Mouse (Mus musculus): ENCODE measurements around the gene AF067063. TPM values are rescaled to one million over a fixed set of nuclear protein-coding genes. Genes with fewer than 3 reads are reported as not detected.

Gene AF067063
- polyA plus RNA-seq, 1 experiment from 2014 or later, result not detected

GRCm38 (mm10) chr13:119810031-119810430, 20.0 kb downstream of the AF067063 start:
- Histone ChIP-seq H3K27ac (ENCODE audit: low read length) (no peak overlapping the region), H3K4me3 (replicated peaks; ENCODE audit: low read length) (no peak overlapping the region), H3K36me3 (ENCODE audit: control insufficient read depth, insufficient read depth) (no peaks in the 10 kb centered on the region), H3K27me3 (replicated peaks; ENCODE audit: control insufficient read depth, insufficient read depth, low read length) (no peaks in the 10 kb centered on the region), H3K9ac (replicated peaks; ENCODE audit: low read depth, low read length) (no peak overlapping the region), H3K4me2 (ENCODE audit: low read length) (no peak overlapping the region), H3K9me3 (ENCODE audit: control insufficient read depth, low read length) (no peaks in the 10 kb centered on the region), H3K4me1 (replicated peaks; ENCODE audit: control insufficient read depth, insufficient read depth, low read length) (no peaks in the 10 kb centered on the region)
- no peak for ATAC-seq
- WGBS, result 83% methylated on average over 9 of the region's 9 CpGs

GRCm38 (mm10) chr13:119808937-119809336, 21.1 kb downstream of the AF067063 start:
- Histone ChIP-seq H3K4me2 (ENCODE audit: low read length) (no peak overlapping the region), H3K9me3 (ENCODE audit: control insufficient read depth, low read length) (no peaks in the 10 kb centered on the region), H3K27me3 (replicated peaks; ENCODE audit: control insufficient read depth, insufficient read depth, low read length) (no peaks in the 10 kb centered on the region), H3K27ac (ENCODE audit: low read length) (no peak overlapping the region), H3K4me3 (replicated peaks; ENCODE audit: low read length) (no peak overlapping the region), H3K36me3 (ENCODE audit: control insufficient read depth, insufficient read depth) (no peaks in the 10 kb centered on the region), H3K9ac (replicated peaks; ENCODE audit: low read depth, low read length) (no peak overlapping the region), H3K4me1 (replicated peaks; ENCODE audit: control insufficient read depth, insufficient read depth, low read length) (no peaks in the 10 kb centered on the region)
- no peak for ATAC-seq
- 64% methylated on average over 2 of the region's 2 CpGs for WGBS

- Histone ChIP-seq H3K9ac (replicated peaks; ENCODE audit: low read depth, low read length) (no peak overlapping the region), H3K4me3 (replicated peaks; ENCODE audit: low read length) (no peak overlapping the region), H3K4me1 (replicated peaks; ENCODE audit: control insufficient read depth, insufficient read depth, low read length) (no peaks in the 10 kb centered on the region), H3K4me2 (ENCODE audit: low read length) (no peak overlapping the region), H3K9me3 (ENCODE audit: control insufficient read depth, low read length) (no peaks in the 10 kb centered on the region), H3K27ac (ENCODE audit: low read length) (no peak overlapping the region), H3K27me3 (replicated peaks; ENCODE audit: control insufficient read depth, insufficient read depth, low read length) (no peaks in the 10 kb centered on the region), H3K36me3 (ENCODE audit: control insufficient read depth, insufficient read depth) (no peaks in the 10 kb centered on the region)
- no peak for ATAC-seq
- WGBS, result 62% methylated on average over 4 of the region's 4 CpGs
These were observed 32.4 kb downstream of the AF067063 start for GRCm38 (mm10) chr13:119797656-119798055.

GRCm38 (mm10) chr13:119792791-119793404, 37.1 kb downstream of the AF067063 start:
- Histone ChIP-seq H3K4me1 (replicated peaks; ENCODE audit: control insufficient read depth, insufficient read depth, low read length) (peaks cover 17% of the 10 kb centered on the region), H3K27me3 (replicated peaks; ENCODE audit: control insufficient read depth, insufficient read depth, low read length) (no peaks in the 10 kb centered on the region), H3K9ac (replicated peaks; ENCODE audit: low read depth, low read length) (no peak overlapping the region), H3K9me3 (ENCODE audit: control insufficient read depth, low read length) (no peaks in the 10 kb centered on the region), H3K4me2 (ENCODE audit: low read length) (no peak overlapping the region), H3K4me3 (replicated peaks; ENCODE audit: low read length) (no peak overlapping the region), H3K36me3 (ENCODE audit: control insufficient read depth, insufficient read depth) (peaks cover 3% of the 10 kb centered on the region), H3K27ac (ENCODE audit: low read length) (no peak overlapping the region)
- no peak for ATAC-seq
- 79% methylated on average over 5 of the region's 5 CpGs for WGBS

GRCm38 (mm10) chr13:119791580-119792135, 38.4 kb downstream of the AF067063 start:
- Histone ChIP-seq H3K4me2 (ENCODE audit: low read length) (peak overlapping the region; percentile 70), H3K36me3 (ENCODE audit: control insufficient read depth, insufficient read depth) (peaks cover 3% of the 10 kb centered on the region), H3K4me3 (replicated peaks; ENCODE audit: low read length) (peak overlapping the region; percentile 90), H3K4me1 (replicated peaks; ENCODE audit: control insufficient read depth, insufficient read depth, low read length) (peaks cover 20% of the 10 kb centered on the region), H3K27me3 (replicated peaks; ENCODE audit: control insufficient read depth, insufficient read depth, low read length) (no peaks in the 10 kb centered on the region), H3K27ac (ENCODE audit: low read length) (peak overlapping the region; percentile 97), H3K9ac (replicated peaks; ENCODE audit: low read depth, low read length) (peak overlapping the region; percentile 89), H3K9me3 (ENCODE audit: control insufficient read depth, low read length) (no peaks in the 10 kb centered on the region)
- ATAC-seq, result no peak
- WGBS, result 3% methylated on average over 18 of the region's 18 CpGs

- peak within 1 kb of the TSS; percentile 90 for H3K4me3 ChIP-seq (replicated peaks; ENCODE audit: low read length)
- H3K9ac ChIP-seq (replicated peaks; ENCODE audit: low read depth, low read length), result peak within 1 kb of the TSS; percentile 98
- under 1% methylated on average over 59 of the region's 86 CpGs for WGBS
These were observed 39.0 kb downstream of the AF067063 start, which contains the start of gene Zfp131 for GRCm38 (mm10) chr13:119790761-119791579. TSS of gene Zfp131 (minus strand) at chr13:119790889.

GRCm38 (mm10) chr13:119789851-119790717, 39.9 kb downstream of the AF067063 start:
- H3K4me1 ChIP-seq (replicated peaks; ENCODE audit: control insufficient read depth, insufficient read depth, low read length), result peaks cover 21% of the 10 kb centered on the region
- no peaks in the 10 kb centered on the region for H3K27me3 ChIP-seq (replicated peaks; ENCODE audit: control insufficient read depth, insufficient read depth, low read length)
- under 1% methylated on average over 39 of the region's 66 CpGs for WGBS
- peak overlapping the region; percentile 98 for H3K9ac ChIP-seq (replicated peaks; ENCODE audit: low read depth, low read length)
- H3K4me3 ChIP-seq (replicated peaks; ENCODE audit: low read length), result peak overlapping the region; percentile 90
- peak; percentile 54 for ATAC-seq
- H3K4me2 ChIP-seq (ENCODE audit: low read length), result peak overlapping the region; percentile 60
- peaks cover 7% of the 10 kb centered on the region for H3K36me3 ChIP-seq (ENCODE audit: control insufficient read depth, insufficient read depth)
- H3K27ac ChIP-seq (ENCODE audit: low read length), result peak overlapping the region; percentile 97
- H3K9me3 ChIP-seq (ENCODE audit: control insufficient read depth, low read length), result no peaks in the 10 kb centered on the region

More at GRCm38 (mm10) chr13:119790761-119791579, 39.0 kb downstream of the AF067063 start, which contains the start of gene Zfp131:
- peak; percentile 96 for ATAC-seq
- H3K4me1 ChIP-seq (replicated peaks; ENCODE audit: control insufficient read depth, insufficient read depth, low read length), result peaks cover 21% of the 10 kb centered on the region
- peak within 1 kb of the TSS; percentile 97 for H3K27ac ChIP-seq (ENCODE audit: low read length)
- H3K4me2 ChIP-seq (ENCODE audit: low read length), result peak within 1 kb of the TSS; percentile 70
- no peaks in the 10 kb centered on the region for H3K9me3 ChIP-seq (ENCODE audit: control insufficient read depth, low read length)
- no peaks in the 10 kb centered on the region for H3K27me3 ChIP-seq (replicated peaks; ENCODE audit: control insufficient read depth, insufficient read depth, low read length)
- H3K36me3 ChIP-seq (ENCODE audit: control insufficient read depth, insufficient read depth), result peaks cover 5% of the 10 kb centered on the region

- Histone ChIP-seq H3K27ac (ENCODE audit: low read length) (no peak overlapping the region), H3K36me3 (ENCODE audit: control insufficient read depth, insufficient read depth) (peaks cover 36% of the 10 kb centered on the region), H3K9ac (replicated peaks; ENCODE audit: low read depth, low read length) (no peak overlapping the region), H3K27me3 (replicated peaks; ENCODE audit: control insufficient read depth, insufficient read depth, low read length) (no peaks in the 10 kb centered on the region), H3K4me1 (replicated peaks; ENCODE audit: control insufficient read depth, insufficient read depth, low read length) (peaks cover 4% of the 10 kb centered on the region; the same call in 1 of the 2 replicates), H3K4me2 (ENCODE audit: low read length) (no peak overlapping the region), H3K4me3 (replicated peaks; ENCODE audit: low read length) (no peak overlapping the region), H3K9me3 (ENCODE audit: control insufficient read depth, low read length) (no peaks in the 10 kb centered on the region)
- ATAC-seq, result no peak
- WGBS, result 79% methylated on average over 4 of the region's 4 CpGs
These were observed 46.4 kb downstream of the AF067063 start for GRCm38 (mm10) chr13:119783581-119783980.
